Mouse (Mus musculus): ENCODE measurements around the gene Cox4i2. TPM values are rescaled to one million over a fixed set of nuclear protein-coding genes. Genes with fewer than 3 reads are reported as not detected.

Cox4i2 gene
- 1 to 10 TPM; 4.2 to 4.9 TPM for total RNA-seq (2021)
- long read RNA-seq, experiment 1, transcript Cox4i2-201 (5 exons, 727 nt), result major isoform, 5 of 5 reads
- long read RNA-seq, experiment 1, partial matches to known transcripts, result 0 of 5 reads
- long read RNA-seq, experiment 1, other reads (novel, unspliced or antisense), result 0 of 5 reads
- long read RNA-seq, experiment 2, partial matches to known transcripts, result 0 of 2 reads
- long read RNA-seq, experiment 2, other reads (novel, unspliced or antisense), result 0 of 2 reads

DNA sequence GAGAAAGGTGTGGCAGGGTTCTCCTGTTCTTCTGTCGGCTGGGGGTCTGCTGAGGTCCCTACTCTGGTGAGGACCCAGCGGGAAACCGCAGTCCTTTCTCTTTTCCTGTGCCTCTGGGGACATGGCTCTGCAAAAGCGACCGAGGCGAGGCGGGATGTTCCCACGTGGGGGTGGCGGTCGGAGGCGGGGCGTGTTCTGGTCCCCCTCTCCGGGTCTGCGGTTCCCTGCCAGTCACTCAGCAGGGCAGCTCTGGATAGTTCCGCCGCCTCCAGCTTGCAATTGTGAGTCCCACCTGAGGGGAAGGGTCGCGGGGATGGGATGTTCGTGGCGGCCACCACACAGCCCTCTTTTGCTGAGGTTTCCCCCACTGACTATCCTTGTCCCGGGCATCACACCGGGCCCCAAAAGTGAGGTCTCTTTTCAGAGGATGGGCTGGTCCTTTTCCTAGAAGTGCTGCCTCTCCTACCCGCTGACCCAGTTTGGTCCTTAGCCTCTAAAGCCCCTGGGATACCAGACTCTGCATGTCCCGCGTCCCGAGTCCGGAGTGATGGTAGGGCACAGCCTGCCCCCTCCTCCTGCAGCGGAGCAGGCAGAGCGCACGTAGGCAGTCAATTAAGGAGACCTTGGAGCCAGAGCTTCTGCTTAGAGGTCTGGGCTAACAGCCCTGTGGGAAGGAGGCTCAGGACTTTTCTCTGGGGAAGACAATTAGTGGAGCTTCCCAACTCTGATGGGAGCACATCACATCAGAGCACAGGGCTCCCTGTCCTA is at the start of gene Cox4i2:
TSS of gene Cox4i2 (plus strand) at position 230 of the 768 bp plus-strand sequence.
- no peak for DNase-seq (ENCODE audit: low spot score in 2 of 2)

DNA sequence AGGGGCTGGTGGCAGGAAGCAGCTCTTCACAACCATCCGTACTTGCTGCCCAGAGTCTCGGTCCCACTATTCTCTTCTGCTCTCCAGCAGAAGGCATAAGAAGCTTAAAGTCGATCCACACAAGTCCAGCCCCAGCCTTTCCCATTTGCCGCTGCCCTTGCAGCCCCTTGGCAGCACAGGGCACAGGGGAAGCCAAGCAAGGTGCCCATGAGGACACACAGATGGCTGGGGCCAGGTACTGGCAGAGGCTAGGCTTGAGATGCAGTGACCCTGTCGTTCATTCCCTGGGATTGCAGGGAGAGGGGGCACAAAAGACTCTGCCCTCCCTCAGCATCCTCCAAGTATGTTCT is 49.7 kb upstream of the Cox4i2 start:
- DNase-seq (ENCODE audit: low spot score in 2 of 2), result no peak

DNA sequence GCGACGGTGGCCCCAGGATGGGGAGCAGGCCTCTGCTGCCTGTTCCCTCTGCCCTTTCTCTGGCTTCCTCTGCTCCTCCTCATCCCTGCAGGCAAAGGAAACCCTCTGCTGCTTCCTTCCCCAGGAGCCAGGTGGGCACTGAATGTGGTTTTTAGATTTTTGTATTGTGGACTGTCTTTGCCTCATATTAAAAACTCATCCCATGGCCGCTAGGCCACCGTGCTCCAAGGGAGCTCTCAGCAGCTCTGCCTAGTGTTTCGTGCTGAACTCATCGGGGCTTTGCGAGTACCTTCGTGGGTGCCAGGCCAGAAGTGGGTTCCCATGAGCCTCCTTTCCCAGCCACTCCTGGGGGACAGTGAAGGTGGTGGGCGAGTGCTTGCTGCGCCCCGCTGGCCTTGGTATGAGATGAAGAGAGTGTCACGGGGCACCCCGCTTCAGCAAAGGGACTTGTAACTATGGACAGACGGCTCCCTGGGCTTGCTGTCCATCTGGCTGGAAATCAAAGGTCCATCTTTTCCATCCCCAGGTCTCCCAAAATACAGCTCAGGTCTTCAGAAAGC is 49.1 kb upstream of the Cox4i2 start:
- no peak for DNase-seq (ENCODE audit: low spot score in 2 of 2)

DNA sequence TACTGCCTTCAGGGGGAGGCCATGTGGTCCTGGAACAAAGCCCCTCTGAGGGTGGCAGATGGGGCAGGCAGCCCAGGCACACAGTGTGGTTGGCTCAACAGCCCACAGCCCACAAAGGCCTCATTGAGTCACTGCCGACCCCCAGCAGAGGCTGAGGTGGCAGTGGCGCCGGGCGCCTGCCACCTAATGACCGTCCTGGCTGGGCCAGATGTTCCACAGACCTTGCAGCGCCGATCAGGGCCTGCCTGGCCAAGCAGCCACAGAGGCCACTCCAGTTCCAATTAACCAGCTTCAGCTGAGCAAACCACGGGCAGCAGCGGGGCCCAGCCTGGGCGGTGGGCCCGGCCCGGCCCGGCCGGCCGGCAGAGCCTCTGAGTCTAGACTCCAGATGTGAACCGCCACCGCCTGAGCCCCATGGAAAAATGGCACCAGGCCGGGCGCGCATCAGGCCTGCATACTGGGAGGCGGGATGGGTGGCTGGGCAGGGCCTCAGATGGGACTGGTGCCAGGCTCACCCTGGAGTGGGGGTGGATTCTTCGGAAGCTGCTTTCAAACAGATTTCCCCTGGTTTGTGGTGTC is 47.9 kb upstream of the Cox4i2 start:
- no peak for DNase-seq (ENCODE audit: low spot score in 2 of 2)

DNA sequence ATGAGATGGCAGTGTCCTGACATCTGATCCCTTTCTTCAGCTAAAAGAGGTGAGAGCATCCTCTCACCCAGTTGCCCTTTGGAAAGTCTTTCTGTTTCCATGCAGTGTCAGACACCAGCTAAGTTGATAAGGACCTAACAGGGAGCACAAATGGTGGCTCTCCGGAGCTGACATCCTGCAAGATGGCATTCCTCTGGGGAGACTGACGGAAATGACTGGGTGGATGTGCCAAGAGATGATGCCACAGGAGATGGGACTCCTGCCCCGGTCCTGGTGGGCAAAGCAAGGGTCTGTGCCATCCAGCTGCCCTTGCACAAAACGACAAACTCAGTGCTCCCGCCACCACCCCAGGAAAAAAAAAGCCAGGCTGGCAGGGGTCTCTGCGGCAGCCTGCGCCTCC is 46.8 kb upstream of the Cox4i2 start:
- DNase-seq (ENCODE audit: low spot score in 2 of 2), result no peak

DNA sequence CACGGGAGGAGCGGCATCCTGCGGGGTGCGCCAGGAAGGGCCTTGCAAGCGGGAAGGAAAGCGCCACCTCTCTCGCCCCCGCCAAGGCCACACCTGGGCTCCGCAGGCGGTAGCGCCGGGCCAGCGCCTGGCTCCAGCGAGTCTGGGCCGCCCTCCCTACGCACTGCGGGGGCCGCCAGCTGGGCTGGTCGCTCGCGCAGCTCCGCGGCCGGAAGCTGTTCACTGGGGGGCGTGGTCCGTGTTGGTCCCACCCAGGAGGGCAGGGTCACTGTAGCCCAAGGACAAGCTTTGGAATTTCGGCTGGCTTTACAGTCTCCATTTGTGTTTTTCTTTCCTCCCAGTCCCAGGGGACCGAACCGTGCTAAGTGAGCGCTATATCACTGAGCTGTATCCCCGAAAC is 46.3 kb upstream of the Cox4i2 start:
- peak; percentile 88 to 89 for DNase-seq (ENCODE audit: low spot score in 2 of 2)

DNA sequence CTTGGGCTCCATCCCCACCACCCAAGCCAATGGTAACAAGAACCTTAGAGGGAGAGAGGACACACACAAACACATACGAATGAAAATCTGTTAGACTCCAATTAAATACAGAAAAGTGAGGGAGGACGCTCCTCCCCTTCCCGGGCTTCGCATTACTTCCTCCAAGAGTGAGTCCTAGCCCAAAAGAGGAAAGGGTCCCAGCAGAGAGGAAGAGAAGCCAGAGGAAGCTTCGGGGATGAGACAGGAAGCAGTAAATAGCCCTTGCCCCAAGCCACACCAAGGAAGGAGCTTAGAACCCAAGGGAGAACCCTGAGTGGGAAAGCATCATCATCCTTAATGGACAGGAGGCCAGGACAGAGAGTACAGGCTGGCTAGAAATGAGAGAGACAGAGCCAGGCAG is 44.9 kb upstream of the Cox4i2 start:
- DNase-seq (ENCODE audit: low spot score in 2 of 2), result no peak

DNA sequence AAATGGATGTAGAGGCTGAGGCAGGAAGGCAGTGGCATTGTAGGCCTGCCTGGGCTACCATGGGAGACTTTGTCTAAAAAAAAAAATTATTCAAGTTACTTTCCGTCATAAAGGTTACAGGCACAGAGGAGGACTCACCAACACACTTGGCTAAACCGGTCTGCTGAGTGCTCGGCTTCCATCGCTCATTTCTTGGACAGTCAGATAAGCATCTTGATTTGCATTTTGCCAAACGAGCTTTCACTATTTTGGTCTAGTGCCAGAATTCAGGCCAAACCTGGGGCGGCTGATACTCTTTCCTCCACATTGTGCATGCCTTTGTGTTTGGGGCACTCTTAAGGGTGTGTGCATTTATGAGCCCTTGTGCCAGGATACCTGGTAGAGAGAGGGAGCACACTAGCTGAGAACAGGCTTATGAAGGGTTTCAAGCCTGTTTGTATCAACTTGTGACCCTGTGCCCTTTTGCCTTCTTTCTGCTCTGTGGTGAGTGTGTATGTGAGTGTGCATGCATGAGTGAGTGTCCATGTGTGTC is 37.7 kb upstream of the Cox4i2 start:
- DNase-seq (ENCODE audit: low spot score in 2 of 2), result no peak

DNA sequence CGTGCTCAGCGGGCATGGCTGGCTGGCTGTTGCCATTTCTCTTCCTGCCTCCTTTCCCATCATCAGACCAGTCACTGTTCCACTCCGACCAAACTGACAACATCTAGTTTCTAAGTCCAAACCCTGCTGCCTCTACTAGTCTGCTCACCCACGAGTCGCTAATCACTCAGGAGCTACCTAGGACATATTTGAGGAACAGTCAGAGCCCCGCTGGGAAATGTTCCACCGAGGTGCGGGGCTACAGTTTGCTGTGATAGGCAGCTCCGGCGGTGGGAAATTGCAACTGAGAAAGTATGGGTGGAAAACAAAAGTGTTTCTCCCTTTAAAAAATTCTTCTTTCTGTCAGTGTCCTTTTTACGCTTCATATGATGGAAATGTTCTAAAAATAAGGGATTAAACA is 36.3 kb upstream of the Cox4i2 start:
- no peak for DNase-seq (ENCODE audit: low spot score in 2 of 2)

DNA sequence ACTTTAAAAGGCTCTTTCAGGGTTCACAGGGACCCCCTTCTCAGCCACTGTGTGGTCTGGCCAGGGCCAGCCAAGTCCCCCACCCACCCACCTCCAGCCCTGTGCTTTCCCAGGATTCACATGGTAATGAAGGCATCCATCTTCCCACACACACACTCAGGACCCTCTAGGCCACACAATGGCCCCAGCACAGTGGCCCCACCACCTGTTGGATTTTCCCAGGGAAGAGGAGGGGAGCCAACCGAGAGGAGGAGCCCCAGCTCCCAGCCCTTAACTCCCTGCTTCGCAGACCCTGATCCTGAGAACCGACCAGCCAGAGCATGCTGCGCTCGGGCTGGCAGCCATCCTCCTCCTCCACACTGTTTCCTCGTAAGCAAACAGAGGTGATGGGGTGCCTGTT is 35.9 kb upstream of the Cox4i2 start:
- no peak for DNase-seq (ENCODE audit: low spot score in 2 of 2)

DNA sequence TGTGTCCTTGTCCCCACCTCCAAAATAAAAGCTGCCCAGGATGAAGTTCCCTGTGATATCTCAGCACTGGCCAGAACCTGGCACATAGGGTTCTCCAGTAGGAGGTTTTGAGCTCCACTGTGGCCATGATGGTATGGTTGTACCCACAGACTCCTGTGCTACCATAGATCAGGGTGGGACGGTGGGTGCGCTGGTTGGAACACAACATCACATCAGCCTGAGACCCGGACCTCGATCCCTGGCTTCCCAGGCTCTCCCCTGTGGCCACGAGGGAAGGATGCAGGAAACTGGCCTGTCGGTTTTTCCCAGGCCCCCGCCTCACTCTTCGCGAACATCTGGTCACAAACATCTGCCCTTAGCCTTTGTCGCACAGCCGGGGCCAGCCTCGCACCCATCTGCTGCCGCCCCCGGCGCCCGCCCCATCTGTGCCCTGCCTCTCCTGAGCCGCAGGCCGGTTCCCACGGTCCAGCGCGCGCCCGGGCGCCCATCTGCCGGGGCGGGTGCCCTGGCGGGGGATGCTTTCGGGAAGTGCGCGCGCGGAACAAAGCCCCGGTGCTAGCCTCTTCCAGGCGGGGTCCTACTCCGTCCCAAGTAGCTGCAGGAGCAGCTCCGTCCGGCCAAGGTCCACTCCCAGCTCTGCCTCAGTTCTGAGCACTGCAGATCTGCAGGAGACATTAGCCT is 30.2 kb upstream of the Cox4i2 start:
- no peak for DNase-seq (ENCODE audit: low spot score in 2 of 2)

DNA sequence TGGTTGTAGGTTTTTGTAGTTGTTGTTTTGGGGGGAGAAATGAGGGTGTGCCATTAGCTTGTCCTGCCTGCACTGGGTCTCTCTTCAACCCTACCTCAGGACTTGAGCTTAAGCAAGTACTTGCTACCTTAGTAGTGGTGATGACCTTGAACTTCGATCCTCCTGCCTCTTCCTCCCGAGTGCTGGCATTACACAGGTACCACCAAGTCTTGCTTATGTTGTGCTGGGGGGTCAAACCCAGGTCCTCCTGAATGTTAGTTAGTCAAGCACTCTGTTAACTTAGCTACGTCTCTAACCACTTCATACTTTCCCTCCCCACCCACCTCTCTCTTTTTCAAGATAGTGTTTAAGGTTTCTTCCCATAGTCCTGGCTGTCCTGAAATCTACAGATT is 29.6 kb upstream of the Cox4i2 start:
- no peak for DNase-seq (ENCODE audit: low spot score in 2 of 2)

DNA sequence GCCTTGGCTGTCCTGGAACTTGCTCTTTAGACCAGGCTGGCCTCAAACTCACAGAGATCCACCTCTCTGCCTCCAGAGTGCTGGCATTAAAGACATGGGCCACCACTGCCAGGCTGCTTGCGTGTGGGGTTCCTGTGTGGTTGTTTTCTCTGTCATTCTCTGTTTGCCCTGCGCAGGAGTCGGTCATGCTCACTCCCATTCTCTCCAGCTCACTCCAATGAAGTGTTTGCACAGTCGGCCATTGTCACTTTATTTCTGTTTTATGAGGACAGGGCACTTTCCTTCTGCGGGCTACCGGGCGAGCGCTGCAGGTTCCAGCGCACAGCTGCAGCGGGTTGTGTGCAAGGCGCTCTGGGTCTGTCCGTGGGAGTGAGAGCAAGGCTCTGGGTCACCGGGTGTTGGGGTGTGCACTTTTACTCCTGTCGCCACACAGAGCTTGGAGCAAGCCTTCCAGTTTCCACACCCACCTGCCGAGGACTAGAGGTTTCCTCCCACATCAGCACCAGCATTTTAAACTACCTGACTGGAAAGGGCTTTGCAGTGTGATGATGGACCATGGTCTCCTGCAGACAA is 28.7 kb upstream of the Cox4i2 start:
- no peak for DNase-seq (ENCODE audit: low spot score in 2 of 2)

DNA sequence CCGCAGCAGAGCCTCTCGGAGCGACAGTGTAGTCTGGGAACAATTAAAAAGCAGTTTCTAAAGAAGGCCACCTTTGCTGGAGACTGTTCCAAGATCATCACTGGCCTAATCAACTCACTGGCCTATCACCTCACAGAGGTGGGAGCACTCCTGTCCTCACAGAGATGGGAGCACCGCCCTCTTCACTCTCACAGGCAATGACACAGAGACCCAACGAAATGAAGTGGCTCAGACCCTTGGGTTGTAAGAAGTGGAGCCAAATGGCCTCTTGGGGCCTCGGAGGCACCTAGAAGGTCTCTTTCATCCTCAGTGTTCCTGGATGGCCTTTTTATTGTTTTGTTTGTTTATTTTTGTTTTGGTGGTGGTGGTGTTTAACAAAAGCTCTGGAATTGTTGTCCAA is 27.8 kb upstream of the Cox4i2 start:
- DNase-seq (ENCODE audit: low spot score in 2 of 2), result no peak

DNA sequence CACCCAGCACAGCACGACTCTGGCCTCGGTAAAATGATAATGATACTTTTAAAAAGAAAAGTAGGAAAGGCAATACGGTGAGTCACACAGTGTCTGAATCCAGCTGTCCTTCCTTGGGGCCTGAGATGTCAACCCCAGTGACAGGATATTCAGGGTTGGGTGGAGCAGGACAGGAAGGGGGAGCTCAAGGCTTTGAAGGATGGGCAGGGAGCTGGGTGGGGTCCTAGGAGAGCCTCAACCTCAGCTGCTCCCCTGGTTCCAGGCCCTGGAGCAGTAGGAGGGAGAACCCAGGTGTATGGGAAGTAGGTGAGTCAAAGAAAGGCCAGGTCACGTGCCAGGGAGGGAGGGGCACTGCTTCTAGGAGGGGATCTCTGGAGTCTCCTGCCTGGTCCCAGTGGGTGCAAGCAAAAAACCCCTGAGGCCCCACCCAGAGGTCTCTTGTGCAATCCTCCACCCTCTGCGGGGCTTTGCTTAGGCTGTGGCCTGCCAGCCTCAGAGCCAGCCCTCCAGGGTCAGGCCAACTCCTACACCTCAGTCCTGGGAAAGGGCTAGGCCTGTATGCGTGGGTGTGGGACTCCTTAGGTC is 27.1 kb upstream of the Cox4i2 start:
- no peak for DNase-seq (ENCODE audit: low spot score in 2 of 2)

DNA sequence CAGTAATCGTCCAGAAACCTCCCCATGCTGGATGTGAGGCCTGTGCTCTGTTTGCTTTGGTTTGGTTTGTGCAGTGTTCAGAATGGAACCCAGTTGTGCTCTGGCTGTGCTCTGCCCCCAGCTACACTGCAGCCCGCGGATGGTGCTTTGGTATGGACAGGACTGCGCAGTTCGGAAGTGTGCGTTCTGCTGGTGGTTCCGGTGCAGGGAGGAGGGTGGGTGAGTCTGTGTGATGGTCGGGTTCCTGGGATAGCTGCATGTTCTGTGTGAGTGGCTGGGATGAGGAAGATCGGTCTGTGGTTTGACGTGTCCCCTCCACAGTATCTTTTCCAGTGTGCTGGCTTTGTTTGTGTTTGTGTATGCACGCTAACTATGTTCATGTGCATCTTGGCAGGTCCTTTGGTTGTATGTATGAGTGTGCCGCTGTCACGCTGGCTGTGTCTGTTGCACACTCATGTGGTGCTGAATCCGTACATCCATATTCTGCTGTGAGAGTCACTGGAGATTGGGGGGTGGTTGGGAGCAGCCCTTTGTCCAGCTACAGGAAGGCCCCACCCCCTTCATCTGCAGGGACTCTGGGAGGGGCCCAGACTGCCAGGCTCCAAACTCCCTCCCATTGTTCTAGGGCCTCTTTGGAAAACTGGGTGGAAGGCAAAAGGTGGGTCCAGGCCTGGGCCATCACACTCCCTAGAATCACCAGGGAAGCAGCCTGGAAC is 26.0 kb upstream of the Cox4i2 start:
- DNase-seq (ENCODE audit: low spot score in 2 of 2), result no peak

DNA sequence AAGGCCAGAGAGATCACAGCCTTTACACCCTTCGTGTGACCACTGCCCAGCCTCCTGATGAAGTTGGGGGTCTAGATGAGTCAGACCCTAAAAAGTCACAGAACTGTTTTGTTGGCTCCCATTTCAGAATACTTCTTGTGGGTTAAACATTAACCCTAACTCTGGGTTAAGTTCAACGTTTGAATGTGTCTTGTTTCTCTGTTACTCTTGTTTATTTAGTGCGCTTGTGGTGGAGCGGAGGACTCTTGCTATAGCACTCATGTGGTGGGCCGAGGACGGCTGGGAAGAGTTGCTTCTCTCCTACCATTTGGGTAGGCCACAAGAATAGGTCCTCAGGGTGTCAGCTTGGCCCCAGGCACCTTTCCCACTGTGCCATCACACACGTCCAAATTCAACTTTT is 25.4 kb upstream of the Cox4i2 start:
- no peak for DNase-seq (ENCODE audit: low spot score in 2 of 2)

DNA sequence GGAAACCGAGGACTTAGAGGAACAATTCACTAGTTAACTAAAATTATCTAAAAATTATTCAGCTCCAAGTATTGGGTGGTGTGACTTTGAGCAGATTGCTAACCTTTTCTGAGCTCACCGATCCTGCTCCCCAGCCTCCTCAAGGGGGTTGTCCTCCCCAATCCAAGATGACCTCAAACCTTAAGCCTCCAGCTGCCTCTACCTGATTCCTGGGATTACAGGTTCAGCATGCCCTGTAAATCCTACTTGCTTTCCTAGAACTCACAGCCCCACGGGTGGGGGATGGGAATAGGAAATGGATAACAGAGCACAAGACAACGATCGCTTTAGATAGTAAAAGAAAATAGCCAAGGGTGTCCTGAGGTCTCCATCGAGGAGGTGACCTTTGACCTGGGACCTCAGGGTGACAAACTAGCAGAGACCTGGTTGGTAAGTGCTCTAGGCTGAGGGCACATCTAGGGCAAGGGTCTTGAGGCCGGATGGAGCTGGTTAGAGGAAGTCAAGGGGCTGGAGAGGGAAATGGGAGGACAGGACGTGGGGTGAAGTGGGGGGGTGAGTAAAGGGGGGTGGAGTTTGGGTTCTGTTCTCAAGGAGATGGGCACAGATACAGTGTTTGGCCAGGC is 24.8 kb upstream of the Cox4i2 start:
- no peak for DNase-seq (ENCODE audit: low spot score in 2 of 2)

DNA sequence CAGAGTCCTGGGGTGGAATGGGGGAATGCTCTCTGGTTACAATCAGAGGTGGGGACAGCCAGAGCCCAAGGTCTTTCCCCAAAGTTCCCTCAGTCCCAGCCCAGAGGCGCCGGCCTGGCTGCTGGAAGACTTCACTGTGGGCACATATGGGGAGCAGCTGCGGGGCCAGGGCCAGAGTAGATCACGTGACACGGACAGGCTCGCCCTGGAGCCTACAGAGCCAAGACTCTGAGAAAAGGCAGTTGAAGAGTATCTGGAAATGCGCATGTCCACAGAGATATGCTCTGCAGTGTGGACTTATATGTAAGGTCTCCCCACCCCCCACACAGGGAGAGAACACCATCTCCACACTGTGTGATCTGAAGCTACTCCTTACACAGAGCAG is 24.3 kb upstream of the Cox4i2 start:
- DNase-seq (ENCODE audit: low spot score in 2 of 2), result peak; percentile 41 to 60

DNA sequence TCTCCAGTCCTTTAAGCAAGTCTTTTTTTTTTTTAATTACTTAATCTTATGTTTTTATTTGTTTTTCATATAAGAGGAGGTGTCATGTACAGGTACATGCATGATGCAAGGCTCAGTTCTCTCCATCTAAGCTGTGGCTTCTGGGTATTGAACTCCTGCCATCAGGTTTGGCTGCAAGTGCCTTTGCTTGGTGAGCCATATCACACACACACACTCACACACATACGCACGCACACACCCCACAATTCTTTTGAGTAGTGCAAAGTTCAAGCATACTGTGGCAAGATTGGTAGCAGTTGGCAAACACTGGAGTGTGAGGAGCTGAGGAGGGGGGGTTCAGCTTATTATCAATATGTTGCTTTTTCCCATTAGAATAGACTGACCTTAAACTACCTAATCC is 20.8 kb upstream of the Cox4i2 start:
- no peak for DNase-seq (ENCODE audit: low spot score in 2 of 2)

Measured in adrenal gland, postnatal 4 days (tissue).